Mouse (Mus musculus) liver, embryonic 14.5 days (tissue): ENCODE data around the gene Mob3a.
A peak's percentile ranks its signal among the peaks of the same experiment; 100 is the strongest.

Experiments
- CTCF ChIP-seq: IDR thresholded peaks from 2 replicates; pipeline ENCODE4 v1.5.1; 2016; ENCODE audit warnings: antibody characterized with exemption, low read depth, control low read depth
- EP300 ChIP-seq: IDR thresholded peaks from 2 replicates; pipeline ENCODE4 v1.6.1; 2016; ENCODE audit warnings: antibody characterized with exemption, low read depth

GRCm38 (mm10) chr10:80676198-80676928 lies 25.4 kb downstream of the Mob3a start:
- TF ChIP-seq CTCF (no peak), EP300 (peak; percentile 22)
